Mouse (Mus musculus) adrenal gland, postnatal 10 days (tissue): ENCODE data around the gene Dync1i1. TPM values are rescaled to one million over a fixed set of nuclear protein-coding genes. Genes with fewer than 3 reads are reported as not detected.

Experiments
- DNase-seq: peaks from one replicate; pipeline ENCODE4 v3.0.0; 2021; ENCODE audit warnings: mixed read lengths
- total RNA-seq, 2 experiments: library from RNA; stranded (reverse); gene quantifications; 2 replicates each; pipeline ENCODE4 v1.2.3; 2021

The Dync1i1 gene
- total RNA-seq, 2 experiments from 2014 or later, result 1.7 to 1.8 TPM

DNA sequence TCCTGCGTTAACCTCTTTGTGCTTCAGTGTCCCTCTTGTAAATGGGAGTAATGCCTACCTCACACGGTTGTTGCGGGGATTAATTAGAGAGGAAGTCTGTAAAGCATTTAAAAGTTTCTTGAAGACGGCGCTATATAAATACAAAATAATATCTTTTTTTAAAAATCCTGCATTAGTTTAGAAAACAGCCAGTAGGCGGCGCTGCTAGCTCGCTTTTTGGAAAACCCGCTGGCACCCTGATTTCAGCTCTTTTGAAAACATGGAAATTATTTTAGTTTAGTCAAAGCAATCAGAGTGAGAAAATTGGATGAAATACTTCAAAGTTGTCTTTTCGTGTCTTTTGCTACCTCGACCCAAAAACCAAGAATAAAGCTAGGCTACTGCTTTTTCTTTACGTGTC, 132.9 kb downstream of the Dync1i1 start:
- peak; percentile 70 for DNase-seq

GRCm38 (mm10) chr6:5858901-5859598, 133.6 kb downstream of the Dync1i1 start:
- no peak for DNase-seq

DNA sequence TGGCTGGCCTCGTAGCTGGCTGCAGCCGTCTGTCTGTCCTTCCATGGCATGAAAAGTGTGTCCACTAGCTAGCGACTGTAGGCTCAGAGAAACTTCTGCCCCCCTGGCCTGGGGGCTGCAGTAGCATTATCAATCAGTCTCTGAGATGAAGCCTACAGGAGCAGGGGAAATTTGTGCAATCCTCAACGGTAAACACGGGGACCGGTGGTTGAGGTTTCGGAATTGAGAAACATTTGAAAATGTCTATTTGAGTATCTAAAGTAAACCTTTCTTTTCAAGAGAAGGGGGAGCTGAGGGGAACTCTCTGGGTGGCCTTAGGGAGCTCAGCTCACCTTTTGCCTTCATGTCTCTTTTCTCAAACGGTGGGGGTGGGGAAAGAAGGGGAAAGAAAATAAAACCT, 134.2 kb downstream of the Dync1i1 start:
- no peak for DNase-seq

DNA sequence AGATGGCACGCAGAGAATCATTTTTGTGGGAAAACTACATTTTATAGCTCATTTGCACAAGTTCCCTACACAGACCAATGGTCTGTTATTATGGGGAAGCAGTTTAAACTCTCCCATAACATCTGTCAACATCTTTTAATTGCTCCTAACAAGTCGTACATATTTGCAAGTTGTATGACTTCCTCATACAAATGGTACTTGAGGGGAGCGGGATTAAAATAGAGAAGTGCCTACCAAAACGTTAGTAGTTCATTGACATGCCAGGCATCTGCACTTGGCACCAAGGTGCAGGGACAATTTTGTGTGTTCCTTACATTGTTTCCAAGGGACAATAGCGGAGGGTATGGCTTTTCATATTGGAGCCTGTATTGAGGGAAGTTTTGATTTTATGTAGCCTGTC, 140.7 kb downstream of the Dync1i1 start:
- no peak for DNase-seq

DNA sequence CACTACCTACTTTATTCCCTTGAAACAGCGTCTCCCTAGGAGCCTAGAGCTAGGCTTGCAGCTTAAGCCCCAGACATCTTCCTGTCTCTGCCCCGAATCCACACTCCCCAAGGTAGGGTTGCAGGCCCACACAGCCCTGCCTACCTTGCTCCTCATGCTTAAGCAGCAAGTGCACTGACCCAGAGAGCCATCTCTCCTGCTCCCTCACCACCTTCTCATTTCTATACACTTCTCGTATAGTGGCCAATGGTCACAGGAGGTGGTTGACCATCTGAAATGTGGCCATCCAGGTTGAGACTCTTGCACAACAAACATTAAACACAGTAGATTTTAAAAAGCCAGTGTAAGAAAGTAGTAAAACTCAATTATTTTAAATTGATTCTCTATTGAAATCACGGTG, 141.8 kb downstream of the Dync1i1 start:
- DNase-seq, result no peak

GRCm38 (mm10) chr6:5871060-5871459, 145.6 kb downstream of the Dync1i1 start:
- no peak for DNase-seq

GRCm38 (mm10) chr6:5871581-5872298, 146.3 kb downstream of the Dync1i1 start:
- DNase-seq, result no peak

DNA sequence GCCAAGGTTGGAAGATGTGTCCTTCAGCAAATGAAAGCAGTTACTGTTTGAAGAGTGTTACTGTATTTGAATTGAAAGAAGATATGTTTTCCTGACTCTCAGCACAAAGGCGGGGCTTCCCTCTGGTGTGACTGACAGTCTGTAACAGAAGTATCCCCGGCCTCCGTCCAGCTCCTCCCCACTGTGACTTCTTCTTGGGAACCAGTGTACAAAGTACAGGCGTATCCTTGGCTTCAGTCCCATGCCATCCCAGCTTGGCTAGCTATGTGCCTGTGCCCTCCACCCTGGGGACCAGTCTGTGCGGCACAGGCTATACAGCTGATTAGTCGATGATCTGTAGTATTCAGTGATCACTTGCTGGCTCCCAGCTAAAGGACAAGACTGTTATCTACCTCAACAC, 163.9 kb downstream of the Dync1i1 start:
- peak; percentile 10 for DNase-seq

DNA sequence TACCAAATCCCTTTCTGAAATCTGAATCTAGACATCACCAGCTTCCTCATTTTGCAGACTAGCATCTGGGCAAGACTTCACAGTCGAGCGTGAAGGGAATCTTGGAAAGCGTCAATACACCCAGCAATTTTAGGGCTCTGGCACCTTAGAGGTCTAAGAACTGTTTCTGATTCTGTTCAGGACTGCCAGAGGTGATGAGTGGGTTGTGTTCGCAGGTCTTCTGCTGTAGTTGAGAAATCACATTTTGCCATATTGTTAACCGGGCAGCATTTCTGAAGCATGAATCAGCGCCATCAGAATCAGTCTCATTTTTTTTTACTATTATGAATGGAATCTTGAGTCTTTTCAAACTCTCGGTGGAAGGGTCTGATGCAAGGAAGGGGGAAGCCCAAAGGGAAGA, 185.9 kb downstream of the Dync1i1 start:
- DNase-seq, result no peak

DNA sequence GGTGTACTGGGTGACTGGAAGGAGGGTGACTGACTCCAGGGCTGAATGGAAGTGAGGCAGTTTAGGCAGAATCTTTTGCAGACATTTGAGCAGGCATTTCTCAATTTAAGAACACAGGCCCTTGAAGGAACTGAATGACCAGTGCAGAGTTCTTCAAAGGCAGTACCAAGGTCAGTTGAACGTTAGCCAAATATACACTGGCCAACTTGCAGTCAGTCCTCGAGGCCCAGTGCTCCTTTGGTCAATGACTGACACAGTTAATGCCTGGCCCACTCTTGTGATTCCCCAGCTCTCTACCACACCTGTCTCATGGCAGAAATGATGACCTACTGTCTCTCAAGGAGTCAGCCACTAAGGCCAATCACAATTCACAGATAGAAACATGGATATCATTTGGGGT, 189.6 kb downstream of the Dync1i1 start:
- peak; percentile 11 for DNase-seq

DNA sequence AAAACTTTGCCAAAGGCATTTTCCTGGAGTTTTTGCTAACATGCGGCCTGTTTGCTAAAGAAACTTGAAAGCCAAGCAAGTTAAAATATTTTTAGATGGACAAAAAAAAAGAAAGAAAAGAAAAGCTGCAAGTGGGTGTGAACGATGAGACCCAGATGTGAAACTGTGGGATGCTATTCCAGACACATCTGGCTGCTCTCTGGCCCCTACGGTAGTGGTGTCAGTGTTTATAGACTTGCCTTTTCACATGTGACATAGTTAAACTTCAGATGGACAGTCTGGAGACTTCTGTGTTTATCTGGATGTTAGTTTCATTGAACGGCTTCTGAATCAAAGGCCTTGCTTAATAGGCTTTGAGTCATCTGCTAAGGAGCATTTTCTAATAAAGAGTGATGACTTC, 195.2 kb downstream of the Dync1i1 start:
- no peak for DNase-seq

DNA sequence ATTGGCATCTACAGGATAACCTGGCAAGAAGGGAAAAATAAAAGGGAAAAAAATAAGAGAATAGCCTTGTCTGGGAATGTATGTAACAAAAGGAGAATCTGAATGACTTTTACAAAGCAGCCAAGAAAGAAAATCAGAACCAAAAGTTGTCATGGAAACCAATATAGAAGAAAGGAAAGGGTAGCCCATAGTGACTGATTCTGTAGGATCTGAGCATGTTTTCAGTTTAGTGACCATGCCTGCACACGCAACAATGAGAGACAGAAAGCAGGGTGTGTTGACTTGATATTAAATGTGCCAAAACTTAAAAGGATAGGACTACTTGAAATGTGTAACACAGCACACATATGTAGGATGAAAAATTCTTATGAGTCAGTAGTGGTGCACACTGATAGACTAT, 197.2 kb downstream of the Dync1i1 start:
- DNase-seq, result no peak

- DNase-seq, result no peak
Measured at GRCm38 (mm10) chr6:5923148-5923547, 197.7 kb downstream of the Dync1i1 start.

GRCm38 (mm10) chr6:5930140-5930539, 204.7 kb downstream of the Dync1i1 start:
- no peak for DNase-seq

GRCm38 (mm10) chr6:5935587-5936353, 210.3 kb downstream of the Dync1i1 start:
- DNase-seq, result no peak

DNA sequence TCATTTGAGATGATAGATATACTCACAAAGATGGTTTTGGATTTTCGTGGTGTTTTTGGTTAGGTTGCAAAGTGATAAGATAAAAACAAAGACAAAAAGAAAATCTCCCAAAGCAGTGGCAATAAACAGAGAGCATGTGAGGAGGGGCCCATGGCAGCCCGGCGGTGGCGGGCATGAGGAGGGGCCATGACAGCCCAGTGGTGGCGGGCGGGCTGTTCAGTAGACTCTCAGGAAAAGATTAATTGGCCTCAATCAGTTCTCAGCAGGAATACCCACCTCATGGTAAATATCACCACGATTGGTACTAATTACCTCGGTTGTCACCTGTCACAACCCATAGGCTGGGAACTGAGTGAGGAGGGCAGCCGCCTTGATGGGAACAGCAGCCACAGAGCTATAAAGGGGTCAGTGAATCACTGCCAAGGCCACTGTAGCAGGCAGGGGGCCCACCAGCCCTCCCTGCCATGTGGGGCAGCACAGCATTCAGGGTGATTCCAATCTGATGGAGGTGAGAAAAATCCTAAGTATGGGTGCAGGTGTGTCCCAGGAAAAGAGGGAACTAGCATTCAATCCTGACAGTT, 224.5 kb downstream of the Dync1i1 start:
- no peak for DNase-seq

DNA sequence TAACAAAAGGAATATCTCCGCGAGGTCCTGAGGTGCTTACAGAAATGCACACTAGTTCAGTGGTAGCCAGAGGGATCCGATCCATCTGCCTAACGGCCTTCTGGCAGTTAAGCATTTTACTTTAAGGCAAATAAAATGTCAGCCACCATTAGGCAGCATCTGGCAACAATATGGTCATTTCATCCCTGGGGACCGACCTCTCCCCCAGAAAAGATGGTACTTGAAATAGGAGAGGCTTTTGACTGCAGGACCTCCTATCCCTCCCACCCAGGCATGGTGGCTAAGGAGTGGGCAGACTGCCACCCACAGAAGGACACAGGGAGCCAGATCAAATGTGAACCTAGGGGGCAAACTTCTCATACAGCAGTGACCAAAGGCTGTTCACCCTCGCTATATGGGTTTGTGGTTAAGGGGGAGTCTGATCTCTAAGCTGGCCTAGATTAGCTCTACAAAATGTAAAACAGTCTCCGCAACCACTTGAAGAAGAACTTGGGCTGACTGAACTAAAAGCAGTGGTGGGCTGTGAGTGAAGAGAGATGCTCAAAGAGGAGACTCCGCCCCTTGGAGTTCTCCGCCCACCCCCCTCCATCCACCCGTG, 231.0 kb downstream of the Dync1i1 start:
- DNase-seq, result no peak

- DNase-seq, result no peak
Measured at GRCm38 (mm10) chr6:5960728-5961127, 235.3 kb downstream of the Dync1i1 start.

GRCm38 (mm10) chr6:5961960-5962359, 236.5 kb downstream of the Dync1i1 start:
- no peak for DNase-seq

GRCm38 (mm10) chr6:5966376-5966775, 240.9 kb downstream of the Dync1i1 start:
- DNase-seq, result no peak

DNA sequence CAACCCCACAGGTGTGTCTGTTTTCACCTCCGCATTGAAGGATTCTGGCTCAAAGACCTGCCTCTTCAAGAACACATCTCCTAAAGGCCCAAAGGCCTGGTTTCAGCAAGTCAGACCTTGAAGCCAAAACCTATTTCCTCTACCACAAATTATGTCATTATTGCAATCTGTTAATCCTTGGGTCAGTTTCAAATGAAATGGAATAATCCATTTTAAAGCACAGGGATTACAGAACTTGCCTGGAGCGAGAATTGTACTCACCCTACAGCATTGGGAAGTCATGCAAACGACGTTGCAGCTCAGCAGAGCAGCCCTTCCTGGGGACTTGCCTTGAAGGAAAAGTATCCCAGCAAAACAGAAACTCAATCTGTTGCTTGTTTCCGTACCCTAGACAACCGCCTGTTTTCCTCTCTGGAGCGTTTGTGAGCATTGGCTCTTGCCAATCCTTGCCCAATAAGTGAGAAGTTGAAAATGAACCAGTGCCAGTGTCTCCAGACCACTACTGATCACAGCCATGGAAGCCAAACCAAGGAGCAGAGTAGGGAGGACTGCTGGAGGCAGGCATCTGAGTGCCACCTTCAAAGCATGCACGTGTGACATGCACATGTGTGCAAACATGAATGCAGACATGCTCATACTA, 241.5 kb downstream of the Dync1i1 start:
- no peak for DNase-seq

DNA sequence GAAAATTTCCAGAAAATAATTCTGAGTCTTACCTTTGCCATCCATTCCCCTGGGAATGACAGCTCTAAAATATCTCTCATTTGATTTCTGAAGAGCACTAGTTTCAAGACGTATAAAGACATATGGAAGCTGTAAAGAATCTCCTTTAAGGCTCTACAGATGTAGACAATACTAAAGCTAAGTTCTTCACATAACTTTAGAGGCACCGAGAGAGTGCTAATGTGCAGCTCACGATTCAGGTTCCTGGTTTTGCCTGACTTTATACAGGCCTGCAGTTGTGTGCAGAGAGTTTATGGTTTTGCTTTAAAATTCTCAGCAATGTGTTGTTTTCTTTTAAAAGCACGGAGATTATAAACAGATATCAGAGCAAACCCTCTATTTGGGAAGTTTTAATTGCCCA, 242.1 kb downstream of the Dync1i1 start:
- DNase-seq, result no peak
